Mouse (Mus musculus) liver, embryonic 14.5 days (tissue): Measurements from ENCODE around the gene Pnrc1. TPM values are rescaled to one million over a fixed set of nuclear protein-coding genes. Genes with fewer than 3 reads are reported as not detected.

Experiments used
- ATAC-seq: fragments of 200-750 bp; cut with Nextera tagmentation; 2 replicates; pipeline ENCODE4 v1.8.0; 2017; ENCODE audit warnings: moderate number of reproducible peaks, mild to moderate bottlenecking, moderate library complexity; ENCODE audit not compliant: insufficient read depth
- DNase-seq, 3 experiments: peaks; one replicate each; pipeline ENCODE4 v3.0.0-alpha.2; 2012 to 2013; ENCODE audit warnings: low read depth in 3 of 3, low spot score in 3 of 3
- H3K27ac ChIP-seq: fragments of 300-500 bp; sonication (generic); 2 replicates; pipeline ENCODE4 v1.5.1; 2014; ENCODE audit warnings: moderate library complexity, mild to moderate bottlenecking, control low read depth, inconsistent platforms
- H3K27me3 ChIP-seq: fragments of 300-500 bp; sonication (generic); 2 replicates; pipeline ENCODE4 v1.6.1; 2014; ENCODE audit warnings: mild to moderate bottlenecking, low read length, moderate library complexity; ENCODE audit not compliant: control insufficient read depth, insufficient read depth
- H3K36me3 ChIP-seq: fragments of 300-500 bp; sonication (generic); replicated peaks from 2 replicates; pipeline ENCODE4 v1.6.1; 2014; ENCODE audit warnings: low read depth; ENCODE audit not compliant: control insufficient read depth, insufficient read depth
- H3K4me1 ChIP-seq, 2 experiments: fragments of 200-500 bp in 1 of 2; fragments of 300-500 bp in 1 of 2; sonication (generic) in 1 of 2; replicated peaks; 2 replicates each; pipeline ENCODE4 v1.6.1; 2012 to 2014; ENCODE audit warnings: antibody characterized with exemption in 1 of 2, inconsistent platforms in 1 of 2, low read length in 1 of 2; ENCODE audit not compliant: control insufficient read depth in 2 of 2, insufficient read depth in 2 of 2
- H3K4me2 ChIP-seq: fragments of 300-500 bp; sonication (generic); 2 replicates; pipeline ENCODE4 v1.6.1; 2014; ENCODE audit warnings: low read depth, mild to moderate bottlenecking, control low read depth, moderate library complexity
- H3K4me3 ChIP-seq, 2 experiments: fragments of 200-500 bp in 1 of 2; fragments of 300-500 bp in 1 of 2; sonication (generic) in 1 of 2; 2 replicates each; pipeline ENCODE4 v1.5.1; 2012 to 2014; ENCODE audit warnings: low read depth in 2 of 2, low read length in 2 of 2, mild to moderate bottlenecking in 2 of 2, control low read depth in 1 of 2, inconsistent platforms in 1 of 2, moderate library complexity in 1 of 2; ENCODE audit not compliant: insufficient read depth in 1 of 2
- H3K9ac ChIP-seq: fragments of 300-500 bp; sonication (generic); replicated peaks from 2 replicates; pipeline ENCODE4 v1.6.1; 2014; ENCODE audit warnings: mild to moderate bottlenecking, control low read depth, moderate library complexity
- H3K9me3 ChIP-seq: fragments of 300-500 bp; sonication (generic); 2 replicates; pipeline ENCODE4 v1.6.1; 2016; ENCODE audit warnings: low read length, mixed read lengths; ENCODE audit not compliant: control insufficient read depth
- CTCF ChIP-seq: IDR thresholded peaks from 2 replicates; pipeline ENCODE4 v1.5.1; 2016; ENCODE audit warnings: antibody characterized with exemption, low read depth, control low read depth
- EP300 ChIP-seq: IDR thresholded peaks from 2 replicates; pipeline ENCODE4 v1.6.1; 2016; ENCODE audit warnings: antibody characterized with exemption, low read depth
- WGBS: fragments of 180-500 bp; shearing (Covaris S2); extraction: QIAGEN DNeasy Blood & Tissue Kit; methylation state at CpG from one replicate; pipeline ENCODE4 v1.1.7; 2014; ENCODE audit not compliant: insufficient replicate concordance; 5-methylcytosine and 5-hydroxymethylcytosine counted together
- polyA plus RNA-seq, 2 experiments: library from polyadenylated mRNA; depleted of rRNA in 1 of 2; stranded (reverse) in 1 of 2; unstranded in 1 of 2; fragments of >200 nt; fragmentation: Nextera tagmentation in 1 of 2; extraction: Ambion mirVana in 1 of 2; gene quantifications; 2 replicates each; pipeline versions ENCODE4 v1.2.1 to v1.2.3; 2012 to 2014

Gene Pnrc1
- polyA plus RNA-seq, 2 experiments = 17.8 to 30.9 TPM

- no peaks in the 10 kb centered on the region for H3K9me3 ChIP-seq
- DNase-seq (no peak), ATAC-seq (no peak)
- peak within 1 kb of the TSS; percentile 3 to 52 for H3K4me3 ChIP-seq
- no peak for TF ChIP-seq CTCF
- no peak for TF ChIP-seq EP300
- peak within 1 kb of the TSS; percentile 72 for H3K4me2 ChIP-seq
- H3K36me3 ChIP-seq = no peaks in the 10 kb centered on the region
- H3K27ac ChIP-seq = no peak within 1 kb of the TSS
- H3K27me3 ChIP-seq = peaks cover 13% of the 10 kb centered on the region
- H3K9ac ChIP-seq = no peak within 1 kb of the TSS; the same call in 1 of the 2 replicates
- H3K4me1 ChIP-seq = no peaks in the 10 kb centered on the region; a peak in 1 of 4 replicates
- 4% methylated on average over 64 of the region's 65 CpGs for WGBS
Observed at GRCm38 (mm10) chr4:33208881-33209841, 80.8 kb downstream of the Pnrc1 start, which contains the start of gene Srsf12. Gene Srsf12, plus strand, starts transcription at chr4:33208991.

GRCm38 (mm10) chr4:33207551-33207950 lies 82.4 kb downstream of the Pnrc1 start:
- ATAC-seq (no peak), DNase-seq (no peak)
- 47% methylated on average over 2 of the region's 2 CpGs for WGBS
- no peaks in the 10 kb centered on the region for H3K9me3 ChIP-seq
- H3K27me3 ChIP-seq = peaks cover 13% of the 10 kb centered on the region
- H3K4me1 ChIP-seq = no peaks in the 10 kb centered on the region; a peak in 1 of 4 replicates
- no peak overlapping the region for H3K9ac ChIP-seq
- H3K27ac ChIP-seq = no peak overlapping the region
- H3K4me3 ChIP-seq = no peak overlapping the region
- TF ChIP-seq EP300 (no peak), CTCF (no peak)
- H3K36me3 ChIP-seq = no peaks in the 10 kb centered on the region
- no peak overlapping the region for H3K4me2 ChIP-seq

GRCm38 (mm10) chr4:33204682-33205081 lies 85.3 kb downstream of the Pnrc1 start:
- Histone ChIP-seq H3K9me3 (no peaks in the 10 kb centered on the region), H3K36me3 (no peaks in the 10 kb centered on the region), H3K4me3 (no peak overlapping the region), H3K27ac (no peak overlapping the region), H3K4me1 (no peaks in the 10 kb centered on the region; a peak in 1 of 4 replicates), H3K4me2 (no peak overlapping the region), H3K9ac (no peak overlapping the region), H3K27me3 (peaks cover 11% of the 10 kb centered on the region)
- ATAC-seq (no peak), DNase-seq (peak in 2 of 3 experiments; percentile 9 to 17)
- WGBS = 7% methylated on average over 4 of the region's 4 CpGs
- TF ChIP-seq EP300 (no peak), CTCF (peak; percentile 82)

DNA sequence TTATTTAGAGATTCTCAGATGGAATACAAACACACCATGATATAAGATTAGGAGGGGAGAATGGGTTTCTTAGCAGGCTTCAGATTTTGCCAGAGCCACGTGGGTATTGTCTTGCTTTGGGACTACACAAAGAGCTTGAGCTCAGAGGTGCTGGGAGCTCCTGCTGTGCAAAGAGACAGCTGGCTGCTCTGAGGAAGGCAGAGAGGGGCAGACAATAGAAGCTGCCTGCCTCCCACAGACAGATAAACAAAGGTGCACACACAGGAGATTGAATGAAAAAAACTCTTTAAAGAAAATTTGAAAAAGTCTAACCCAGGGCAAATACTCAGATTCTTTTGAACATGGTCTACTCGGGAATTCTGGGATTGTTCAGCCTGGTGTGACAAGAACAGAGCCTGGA lies 91.8 kb downstream of the Pnrc1 start:
- DNase-seq (no peak), ATAC-seq (no peak)
- Histone ChIP-seq H3K4me2 (no peak overlapping the region), H3K4me3 (no peak overlapping the region), H3K36me3 (no peaks in the 10 kb centered on the region), H3K9me3 (no peaks in the 10 kb centered on the region), H3K9ac (no peak overlapping the region), H3K4me1 (no peaks in the 10 kb centered on the region), H3K27ac (no peak overlapping the region), H3K27me3 (no peaks in the 10 kb centered on the region)
- TF ChIP-seq EP300 (no peak), CTCF (no peak)
- WGBS = 9% methylated on average over 2 of the region's 2 CpGs

Other genes with a start within 250 kb of the Pnrc1 start
- gene Gabrr2, start 227.2 kb downstream of the Pnrc1 start, polyA plus RNA-seq (2012; rRNA removed) = 0.05 and 0.06 TPM in 2 replicates
- not detected in 2 replicates for gene Gabrr2, start 227.2 kb downstream of the Pnrc1 start, polyA plus RNA-seq (2014; fragmentation: Nextera tagmentation; extraction: Ambion mirVana)
- 0.01 TPM in 1 of 2 replicates, not detected in the other for gene Gabrr1, start 157.6 kb downstream of the Pnrc1 start, polyA plus RNA-seq (2012; rRNA removed)
- gene Gabrr1, start 157.6 kb downstream of the Pnrc1 start, polyA plus RNA-seq (2014; fragmentation: Nextera tagmentation; extraction: Ambion mirVana) = not detected in 2 replicates
- 0.15 and 0.25 TPM in 2 replicates for gene Pm20d2, start 100.4 kb downstream of the Pnrc1 start, polyA plus RNA-seq (2012; rRNA removed)
- gene Pm20d2, start 100.4 kb downstream of the Pnrc1 start, polyA plus RNA-seq (2014; fragmentation: Nextera tagmentation; extraction: Ambion mirVana) = 0.09 and 0.13 TPM in 2 replicates
- gene Srsf12, start 81.2 kb downstream of the Pnrc1 start, polyA plus RNA-seq (2012; rRNA removed) = 0.06 TPM in 2 replicates
- 0.24 TPM in 1 of 2 replicates, not detected in the other for gene Srsf12, start 81.2 kb downstream of the Pnrc1 start, polyA plus RNA-seq (2014; fragmentation: Nextera tagmentation; extraction: Ambion mirVana)
- gene Rngtt, start 20.1 kb upstream of the Pnrc1 start, polyA plus RNA-seq (2012; rRNA removed) = 2.5 and 4.3 TPM in 2 replicates
- 11.3 and 12.6 TPM in 2 replicates for gene Rngtt, start 20.1 kb upstream of the Pnrc1 start, polyA plus RNA-seq (2014; fragmentation: Nextera tagmentation; extraction: Ambion mirVana)